Mouse (Mus musculus): ENCODE results near the gene Fancc.
A peak's percentile ranks its signal among the peaks of the same experiment; 100 is the strongest.

The Fancc gene

DNA sequence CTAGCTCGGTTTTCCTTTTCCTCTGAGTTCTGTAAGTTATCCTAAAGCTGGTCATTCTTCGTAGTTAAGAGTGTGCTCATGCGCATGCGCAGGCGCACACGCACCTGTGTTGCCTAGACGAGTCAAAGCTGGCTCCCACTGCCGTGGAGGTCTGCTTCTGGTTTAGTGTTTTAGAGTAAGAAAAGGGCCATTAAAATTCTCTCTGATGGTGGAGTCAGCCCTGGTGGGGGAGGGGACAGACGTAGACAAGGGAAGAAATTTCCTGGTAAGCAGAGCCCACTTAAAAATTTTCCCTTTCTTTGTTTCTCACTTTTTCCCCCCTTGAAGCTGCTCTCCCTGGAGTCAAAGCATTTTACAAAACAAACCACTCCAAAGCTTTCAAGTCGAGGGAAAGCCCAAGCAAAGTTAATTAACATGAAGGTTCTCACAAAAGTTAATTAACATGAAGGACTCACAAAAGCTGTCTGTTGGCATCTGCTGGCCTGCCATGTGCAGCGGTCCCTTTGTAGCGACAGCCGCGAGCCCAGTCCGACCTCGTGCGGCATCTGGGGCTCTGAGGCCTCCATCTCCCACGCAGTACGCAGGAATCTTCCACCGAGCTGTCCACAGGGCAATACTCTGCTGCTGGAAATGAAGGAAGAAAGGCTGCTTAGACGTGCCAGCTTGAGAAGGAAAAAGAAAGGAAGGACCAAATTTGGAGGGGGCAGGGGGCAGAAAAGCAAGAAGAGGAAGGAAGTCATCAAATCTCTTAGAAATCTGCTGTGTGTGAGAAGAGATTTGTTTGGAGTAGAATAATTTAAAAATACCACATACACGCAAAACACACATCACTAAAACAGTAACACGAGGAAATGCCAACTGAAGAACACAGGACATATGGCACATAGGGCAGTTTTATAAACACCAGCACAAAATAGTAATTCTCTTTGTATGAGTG lies at the start of gene Fancc:
Gene Fancc (minus strand): TSS at position 633 of the 937 bp plus-strand sequence.
- peak within 1 kb of the TSS; percentile 35; the same call in 1 of the 2 replicates for H3K4me3 ChIP-seq (replicated peaks; ENCODE audit: low read length)
- H3K36me3 ChIP-seq (ENCODE audit: insufficient read depth, low read length) = no peaks in the 10 kb centered on the region
- H3K9me3 ChIP-seq (ENCODE audit: low read length) = no peaks in the 10 kb centered on the region
- peaks cover 9% of the 10 kb centered on the region for H3K27me3 ChIP-seq (ENCODE audit: insufficient read depth, low read length)
- TF ChIP-seq NANOG (IDR thresholded peaks at IDR 0.05; ENCODE audit: borderline replicate concordance, low read length) = no peak
- no peak for TF ChIP-seq CTCF (conservative IDR thresholded peaks at IDR 0.05; ENCODE audit: low read length)
- no peak for TF ChIP-seq POU5F1 (IDR thresholded peaks at IDR 0.05; ENCODE audit: borderline replicate concordance, low read length)
- peaks cover 20% of the 10 kb centered on the region for H3K4me1 ChIP-seq (replicated peaks; ENCODE audit: low read depth, low read length)

DNA sequence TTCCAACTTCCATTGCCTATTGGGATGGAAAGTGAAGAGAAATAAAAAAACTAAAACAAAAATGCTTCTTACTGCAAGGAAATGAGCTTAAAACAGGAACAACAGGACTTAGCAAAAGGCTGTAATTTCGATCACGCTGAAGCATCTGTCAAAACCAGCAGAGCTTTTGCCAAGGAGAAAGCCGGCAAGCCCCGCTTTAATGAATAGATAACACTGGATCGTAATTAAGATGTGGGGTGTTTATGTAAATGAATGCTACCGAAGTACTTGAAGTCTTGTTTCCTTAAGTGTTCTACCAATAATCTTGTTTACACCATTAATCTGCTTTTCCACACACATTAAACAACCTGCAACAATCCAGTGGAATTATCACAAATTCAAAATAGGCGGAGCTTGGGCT lies 48.2 kb upstream of the Fancc start:
- Histone ChIP-seq H3K4me3 (replicated peaks; ENCODE audit: low read length) (no peak overlapping the region), H3K36me3 (ENCODE audit: insufficient read depth, low read length) (peaks cover 100% of the 10 kb centered on the region), H3K27me3 (ENCODE audit: insufficient read depth, low read length) (no peaks in the 10 kb centered on the region), H3K4me1 (replicated peaks; ENCODE audit: low read depth, low read length) (peaks cover 100% of the 10 kb centered on the region), H3K9me3 (ENCODE audit: low read length) (no peaks in the 10 kb centered on the region)
- TF ChIP-seq CTCF (conservative IDR thresholded peaks at IDR 0.05; ENCODE audit: low read length) = no peak
- no peak for TF ChIP-seq POU5F1 (IDR thresholded peaks at IDR 0.05; ENCODE audit: borderline replicate concordance, low read length)
- no peak for TF ChIP-seq NANOG (IDR thresholded peaks at IDR 0.05; ENCODE audit: borderline replicate concordance, low read length)

DNA sequence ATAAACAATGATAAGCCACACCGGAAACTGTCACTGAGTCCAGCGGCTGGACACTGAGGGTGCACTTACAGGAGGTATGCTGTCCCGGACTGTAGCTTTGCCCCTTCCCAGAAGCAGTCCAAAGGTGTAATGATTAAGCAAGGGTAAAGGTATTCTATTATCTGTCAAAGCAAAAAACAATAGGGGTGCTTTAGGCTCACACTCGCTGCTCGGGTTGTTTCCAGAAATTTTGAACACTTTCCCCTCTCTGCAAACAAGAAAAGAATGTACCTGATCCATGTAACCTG lies 47.8 kb upstream of the Fancc start:
- no peak overlapping the region for H3K4me3 ChIP-seq (replicated peaks; ENCODE audit: low read length)
- H3K36me3 ChIP-seq (ENCODE audit: insufficient read depth, low read length) = peaks cover 100% of the 10 kb centered on the region
- peaks cover 100% of the 10 kb centered on the region for H3K4me1 ChIP-seq (replicated peaks; ENCODE audit: low read depth, low read length)
- H3K9me3 ChIP-seq (ENCODE audit: low read length) = no peaks in the 10 kb centered on the region
- no peaks in the 10 kb centered on the region for H3K27me3 ChIP-seq (ENCODE audit: insufficient read depth, low read length)
- TF ChIP-seq NANOG (IDR thresholded peaks at IDR 0.05; ENCODE audit: borderline replicate concordance, low read length) (no peak), CTCF (conservative IDR thresholded peaks at IDR 0.05; ENCODE audit: low read length) (no peak), POU5F1 (IDR thresholded peaks at IDR 0.05; ENCODE audit: borderline replicate concordance, low read length) (no peak)

- H3K9me3 ChIP-seq (ENCODE audit: low read length) = no peaks in the 10 kb centered on the region
- no peaks in the 10 kb centered on the region for H3K27me3 ChIP-seq (ENCODE audit: insufficient read depth, low read length)
- no peak overlapping the region for H3K4me3 ChIP-seq (replicated peaks; ENCODE audit: low read length)
- no peak for TF ChIP-seq NANOG (IDR thresholded peaks at IDR 0.05; ENCODE audit: borderline replicate concordance, low read length)
- no peak for TF ChIP-seq POU5F1 (IDR thresholded peaks at IDR 0.05; ENCODE audit: borderline replicate concordance, low read length)
- H3K36me3 ChIP-seq (ENCODE audit: insufficient read depth, low read length) = peaks cover 100% of the 10 kb centered on the region
- H3K4me1 ChIP-seq (replicated peaks; ENCODE audit: low read depth, low read length) = peaks cover 100% of the 10 kb centered on the region
These were observed 47.3 kb upstream of the Fancc start for GRCm38 (mm10) chr13:63544119-63544966.

DNA sequence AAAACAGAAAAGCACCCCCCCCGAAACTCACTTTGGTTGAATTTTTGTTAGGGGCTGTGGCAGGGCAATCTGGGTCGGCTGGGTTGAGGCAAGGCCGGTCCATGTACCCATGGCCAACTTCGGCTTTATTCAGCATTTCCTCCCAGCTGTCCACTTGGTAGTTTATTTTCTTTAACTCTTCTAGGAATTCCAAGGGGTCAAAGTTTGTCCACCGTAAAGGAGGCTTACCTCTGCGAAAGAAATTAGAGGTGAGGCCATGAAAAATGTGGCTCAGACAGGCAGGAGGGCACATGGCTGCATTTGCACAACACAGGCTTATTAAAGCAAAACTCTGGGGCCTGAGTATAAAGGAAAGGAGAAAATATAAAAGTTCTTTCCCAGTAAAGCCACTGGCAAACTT lies 46.4 kb upstream of the Fancc start:
- Histone ChIP-seq H3K9me3 (ENCODE audit: low read length) (no peaks in the 10 kb centered on the region), H3K4me3 (replicated peaks; ENCODE audit: low read length) (no peak overlapping the region), H3K27me3 (ENCODE audit: insufficient read depth, low read length) (no peaks in the 10 kb centered on the region), H3K36me3 (ENCODE audit: insufficient read depth, low read length) (peaks cover 100% of the 10 kb centered on the region), H3K4me1 (replicated peaks; ENCODE audit: low read depth, low read length) (peaks cover 100% of the 10 kb centered on the region)
- TF ChIP-seq NANOG (IDR thresholded peaks at IDR 0.05; ENCODE audit: borderline replicate concordance, low read length) (no peak), CTCF (conservative IDR thresholded peaks at IDR 0.05; ENCODE audit: low read length) (no peak), POU5F1 (IDR thresholded peaks at IDR 0.05; ENCODE audit: borderline replicate concordance, low read length) (no peak)

- Histone ChIP-seq H3K9me3 (ENCODE audit: low read length) (no peaks in the 10 kb centered on the region), H3K27me3 (ENCODE audit: insufficient read depth, low read length) (no peaks in the 10 kb centered on the region), H3K36me3 (ENCODE audit: insufficient read depth, low read length) (peaks cover 100% of the 10 kb centered on the region), H3K4me1 (replicated peaks; ENCODE audit: low read depth, low read length) (peaks cover 99% of the 10 kb centered on the region), H3K4me3 (replicated peaks; ENCODE audit: low read length) (no peak overlapping the region; the same call in 1 of the 2 replicates)
- TF ChIP-seq NANOG (IDR thresholded peaks at IDR 0.05; ENCODE audit: borderline replicate concordance, low read length) = no peak
- no peak for TF ChIP-seq CTCF (conservative IDR thresholded peaks at IDR 0.05; ENCODE audit: low read length)
- TF ChIP-seq POU5F1 (IDR thresholded peaks at IDR 0.05; ENCODE audit: borderline replicate concordance, low read length) = no peak
These were observed 45.8 kb upstream of the Fancc start for GRCm38 (mm10) chr13:63542796-63543384.

DNA sequence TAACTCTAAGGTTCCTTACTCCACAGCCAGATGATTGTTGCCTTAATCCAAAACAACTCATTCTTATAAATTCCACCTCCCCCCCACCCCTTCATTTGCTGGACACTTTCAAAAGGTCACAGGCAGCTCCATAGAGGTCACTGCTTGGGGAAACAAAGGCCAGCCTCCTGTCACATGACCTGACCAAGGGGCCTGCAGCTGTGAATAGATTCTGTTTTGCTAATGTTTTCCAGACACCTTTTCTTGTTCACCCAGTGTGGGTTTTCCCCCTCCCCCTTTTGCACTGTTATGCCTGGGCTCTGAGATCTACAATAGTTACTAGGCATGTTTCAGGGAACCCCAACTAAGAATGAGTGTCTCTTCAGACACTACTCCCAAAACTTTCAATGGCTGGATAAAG lies 44.4 kb upstream of the Fancc start:
- no peaks in the 10 kb centered on the region for H3K9me3 ChIP-seq (ENCODE audit: low read length)
- peaks cover 100% of the 10 kb centered on the region for H3K36me3 ChIP-seq (ENCODE audit: insufficient read depth, low read length)
- no peak for TF ChIP-seq NANOG (IDR thresholded peaks at IDR 0.05; ENCODE audit: borderline replicate concordance, low read length)
- TF ChIP-seq CTCF (conservative IDR thresholded peaks at IDR 0.05; ENCODE audit: low read length) = no peak
- TF ChIP-seq POU5F1 (IDR thresholded peaks at IDR 0.05; ENCODE audit: borderline replicate concordance, low read length) = no peak
- peak overlapping the region; percentile 32 for H3K4me3 ChIP-seq (replicated peaks; ENCODE audit: low read length)
- no peaks in the 10 kb centered on the region for H3K27me3 ChIP-seq (ENCODE audit: insufficient read depth, low read length)
- H3K4me1 ChIP-seq (replicated peaks; ENCODE audit: low read depth, low read length) = peaks cover 94% of the 10 kb centered on the region

DNA sequence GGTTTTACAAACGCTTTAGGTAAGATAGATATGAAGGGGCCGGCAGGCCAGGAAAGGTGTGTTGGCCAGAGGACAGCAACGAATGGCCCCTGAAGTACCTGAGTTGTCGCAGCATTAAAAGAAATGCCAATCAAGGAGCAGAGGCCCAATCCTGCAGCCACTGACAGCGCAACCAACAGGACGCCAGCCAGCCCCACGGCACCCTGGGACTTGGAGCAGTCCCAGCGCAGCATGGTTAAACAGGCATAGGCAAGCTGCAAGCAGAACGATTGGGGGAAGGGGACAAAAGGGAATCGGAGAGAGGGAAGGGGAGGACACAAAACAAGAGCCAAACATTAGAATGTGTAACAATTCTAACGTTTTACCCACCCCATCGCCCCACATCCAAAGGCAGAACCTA lies 43.5 kb upstream of the Fancc start:
- no peaks in the 10 kb centered on the region for H3K9me3 ChIP-seq (ENCODE audit: low read length)
- TF ChIP-seq NANOG (IDR thresholded peaks at IDR 0.05; ENCODE audit: borderline replicate concordance, low read length) (no peak), CTCF (conservative IDR thresholded peaks at IDR 0.05; ENCODE audit: low read length) (no peak), POU5F1 (IDR thresholded peaks at IDR 0.05; ENCODE audit: borderline replicate concordance, low read length) (no peak)
- H3K4me3 ChIP-seq (replicated peaks; ENCODE audit: low read length) = 0 out of 2 replicates have a peak overlapping the region, but pooled peaks have one; percentile 32

More for the DNA sequence above, 43.5 kb upstream of the Fancc start:
- Histone ChIP-seq H3K4me1 (replicated peaks; ENCODE audit: low read depth, low read length) (peaks cover 89% of the 10 kb centered on the region), H3K36me3 (ENCODE audit: insufficient read depth, low read length) (peaks cover 100% of the 10 kb centered on the region), H3K27me3 (ENCODE audit: insufficient read depth, low read length) (no peaks in the 10 kb centered on the region)
